Mouse (Mus musculus) MEL (cell line): Measurements from ENCODE around the gene Zbtb20. TPM values are rescaled to one million over a fixed set of nuclear protein-coding genes. Genes with fewer than 3 reads are reported as not detected.

ENCODE experiments used
- DNase-seq: peaks from one replicate; pipeline ENCODE4 v3.0.0; 2011; ENCODE audit warnings: low read depth, low spot score
- H3K27ac ChIP-seq: 2 replicates; pipeline ENCODE4 v1.5.1; 2012; ENCODE audit warnings: low read depth, mild to moderate bottlenecking, control low read depth, low read length, moderate library complexity; ENCODE audit not compliant: control insufficient read depth
- H3K27me3 ChIP-seq, 2 experiments: fragments of 150-350 bp in 1 of 2; sonication (generic) in 1 of 2; 2 replicates each; pipeline ENCODE4 v1.6.1; 2012; ENCODE audit warnings: low read length in 2 of 2, mild to moderate bottlenecking in 2 of 2, improper control_type of control experiment in 1 of 2, moderate library complexity in 1 of 2; ENCODE audit not compliant: insufficient read depth in 2 of 2, control insufficient read depth in 1 of 2
- H3K36me3 ChIP-seq, 2 experiments: 2 replicates each; pipeline ENCODE4 v1.6.1; 2012 to 2014; ENCODE audit warnings: low read length in 2 of 2, improper control_type of control experiment in 1 of 2, inconsistent platforms in 1 of 2, mild to moderate bottlenecking in 1 of 2; ENCODE audit not compliant: insufficient read depth in 2 of 2, control insufficient read depth in 1 of 2
- H3K4me1 ChIP-seq, 2 experiments: fragments of 150-350 bp in 1 of 2; sonication (generic) in 1 of 2; 2 replicates each; pipeline ENCODE4 v1.6.1; 2012; ENCODE audit warnings: low read length in 2 of 2, improper control_type of control experiment in 1 of 2, mild to moderate bottlenecking in 1 of 2; ENCODE audit not compliant: insufficient read depth in 2 of 2, control insufficient read depth in 1 of 2
- H3K4me3 ChIP-seq, 2 experiments: fragments of 150-350 bp in 1 of 2; sonication (generic) in 1 of 2; 2 replicates each; pipeline ENCODE4 v1.5.1; 2012; ENCODE audit warnings: low read depth in 2 of 2, low read length in 2 of 2, mild to moderate bottlenecking in 2 of 2, moderate library complexity in 2 of 2, control low read depth in 1 of 2, improper control_type of control experiment in 1 of 2; ENCODE audit not compliant: control insufficient read depth in 1 of 2, insufficient read depth in 1 of 2
- H3K79me2 ChIP-seq: 2 replicates; pipeline ENCODE4 v1.6.1; 2012; ENCODE audit warnings: mild to moderate bottlenecking, low read length, moderate library complexity; ENCODE audit not compliant: control insufficient read depth, poor library complexity, insufficient read depth
- H3K9ac ChIP-seq: 2 replicates; pipeline ENCODE4 v1.6.1; 2012; ENCODE audit warnings: low read depth, mild to moderate bottlenecking, control low read depth, low read length, moderate library complexity; ENCODE audit not compliant: control insufficient read depth, poor library complexity, severe bottlenecking
- H3K9me3 ChIP-seq: fragments of 150-350 bp; sonication (generic); replicated peaks from 2 replicates; pipeline ENCODE4 v1.6.1; 2012; ENCODE audit warnings: mild to moderate bottlenecking, low read length, improper control_type of control experiment, moderate library complexity; ENCODE audit not compliant: insufficient read depth
- BHLHE40 ChIP-seq: IDR thresholded peaks from 2 replicates; pipeline ENCODE4 v1.6.1; 2012; ENCODE audit warnings: low read depth, mild to moderate bottlenecking, inconsistent platforms, low read length, improper control_type of control experiment, borderline replicate concordance
- CHD2 ChIP-seq: IDR thresholded peaks from 2 replicates; pipeline ENCODE4 v1.6.1; 2011; ENCODE audit warnings: low read length, improper control_type of control experiment
- E2F4 ChIP-seq: IDR thresholded peaks from 2 replicates; pipeline ENCODE4 v1.6.1; 2011; ENCODE audit warnings: low read depth, low read length, improper control_type of control experiment, borderline replicate concordance
- EP300 ChIP-seq, 2 experiments: IDR thresholded peaks; 2 replicates each; pipeline ENCODE4 v1.6.1; 2011; ENCODE audit warnings: improper control_type of control experiment in 2 of 2, low read length in 2 of 2, low read depth in 1 of 2, mild to moderate bottlenecking in 1 of 2
- ETS1 ChIP-seq: IDR thresholded peaks from 2 replicates; pipeline ENCODE4 v1.6.1; 2012; ENCODE audit warnings: low read depth, mild to moderate bottlenecking, inconsistent platforms, low read length, improper control_type of control experiment, moderate library complexity
- GABPA ChIP-seq: IDR thresholded peaks from 2 replicates; pipeline ENCODE4 v1.6.1; 2012; ENCODE audit warnings: low read depth, mild to moderate bottlenecking, inconsistent platforms, low read length, improper control_type of control experiment, moderate library complexity
- KAT2A ChIP-seq: conservative IDR thresholded peaks from 2 replicates; pipeline ENCODE4 v1.6.1; 2012; ENCODE audit warnings: low read depth, low read length, improper control_type of control experiment, inconsistent platforms
- MAFK ChIP-seq: IDR thresholded peaks from 2 replicates; pipeline ENCODE4 v1.6.1; 2011; ENCODE audit warnings: low read depth, mild to moderate bottlenecking, low read length, improper control_type of control experiment, borderline replicate concordance
- MAX ChIP-seq: IDR thresholded peaks from 2 replicates; pipeline ENCODE4 v1.6.1; 2011; ENCODE audit warnings: low read length, improper control_type of control experiment
- MYB ChIP-seq: IDR thresholded peaks from 2 replicates; pipeline ENCODE4 v1.6.1; 2011; ENCODE audit warnings: mild to moderate bottlenecking, low read depth, low read length, improper control_type of control experiment
- NELFE ChIP-seq: IDR thresholded peaks from 2 replicates; pipeline ENCODE4 v1.6.1; 2011; ENCODE audit warnings: low read depth, low read length, improper control_type of control experiment
- SIN3A ChIP-seq: IDR thresholded peaks from 2 replicates; pipeline ENCODE4 v1.6.1; 2012; ENCODE audit warnings: low read length, improper control_type of control experiment, inconsistent platforms
- TAL1 ChIP-seq: IDR thresholded peaks from 2 replicates; pipeline ENCODE4 v1.6.1; 2012; ENCODE audit warnings: mild to moderate bottlenecking, inconsistent platforms, low read length, moderate library complexity, mixed read lengths
- TCF12 ChIP-seq: IDR thresholded peaks from 2 replicates; pipeline ENCODE4 v1.6.1; 2014; ENCODE audit warnings: low read depth, mild to moderate bottlenecking, inconsistent platforms, low read length, improper control_type of control experiment, moderate library complexity
- UBTF ChIP-seq: IDR thresholded peaks from 2 replicates; pipeline ENCODE4 v1.6.1; 2012; ENCODE audit warnings: low read depth, mild to moderate bottlenecking, inconsistent platforms, low read length, improper control_type of control experiment, moderate library complexity, borderline replicate concordance; ENCODE audit not compliant: insufficient read depth
- USF1 ChIP-seq: IDR thresholded peaks from 2 replicates; pipeline ENCODE4 v1.6.1; 2014; ENCODE audit warnings: low read depth, mild to moderate bottlenecking, inconsistent platforms, low read length, improper control_type of control experiment, moderate library complexity
- ZKSCAN1 ChIP-seq: IDR thresholded peaks from 2 replicates; pipeline ENCODE4 v1.6.1; 2012; ENCODE audit warnings: low read depth, mild to moderate bottlenecking, inconsistent platforms, low read length, improper control_type of control experiment, moderate library complexity
- ZMIZ1 ChIP-seq: IDR thresholded peaks from 2 replicates; pipeline ENCODE4 v1.6.1; 2012; ENCODE audit warnings: low read depth, mild to moderate bottlenecking, inconsistent platforms, low read length, improper control_type of control experiment, moderate library complexity
- ZNF384 ChIP-seq: IDR thresholded peaks from 2 replicates; pipeline ENCODE4 v1.6.1; 2012; ENCODE audit warnings: low read depth, mild to moderate bottlenecking, inconsistent platforms, low read length, improper control_type of control experiment
- polyA plus RNA-seq, 2 experiments: library from polyadenylated mRNA; stranded (reverse) in 1 of 2; unstranded in 1 of 2; fragments of >175 nt in 1 of 2; fragments of >200 nt in 1 of 2; gene quantifications; 2 replicates each; pipeline versions ENCODE4 v1.2.1 to v1.2.4; 2012; ENCODE audit warnings: low replicate concordance in 2 of 2, low read depth in 1 of 2; ENCODE audit not compliant: insufficient read length in 2 of 2, insufficient read depth in 1 of 2, missing spikeins in 1 of 2
- total RNA-seq: library from RNA; depleted of rRNA; stranded (reverse); fragments of 300-350 nt; gene quantifications from 2 replicates; pipeline ENCODE4 v1.2.3, GENCODE M21; 2012

The Zbtb20 gene
- total and polyA plus RNA-seq, 3 experiments: 0.17 to 0.27 TPM; not detected in 1

- no peak for DNase-seq
- H3K79me2 ChIP-seq: no peaks in the 10 kb centered on the region
- TF ChIP-seq MAX (no peak), TCF12 (no peak), KAT2A (no peak), ETS1 (no peak), ZMIZ1 (no peak), TAL1 (no peak), GABPA (no peak), USF1 (no peak), ZKSCAN1 (no peak), MAFK (no peak)
- TF ChIP-seq, all 39 proteins: peak for 0
- no peak overlapping the region for H3K4me3 ChIP-seq
- no peak overlapping the region for H3K27ac ChIP-seq
- H3K36me3 ChIP-seq: no peaks in the 10 kb centered on the region
- no peaks in the 10 kb centered on the region for H3K9me3 ChIP-seq
- no peak overlapping the region for H3K9ac ChIP-seq
- H3K4me1 ChIP-seq: no peaks in the 10 kb centered on the region
- no peaks in the 10 kb centered on the region for H3K27me3 ChIP-seq
Observed at GRCm38 (mm10) chr16:43046686-43047085, 171.0 kb downstream of the Zbtb20 start.

GRCm38 (mm10) chr16:43069666-43070295 is 194.1 kb downstream of the Zbtb20 start:
- Histone ChIP-seq H3K4me1 (no peaks in the 10 kb centered on the region), H3K9me3 (no peaks in the 10 kb centered on the region), H3K4me3 (no peak overlapping the region), H3K27me3 (no peaks in the 10 kb centered on the region), H3K27ac (no peak overlapping the region), H3K79me2 (no peaks in the 10 kb centered on the region), H3K36me3 (no peaks in the 10 kb centered on the region), H3K9ac (no peak overlapping the region)
- no peak for DNase-seq
- TF ChIP-seq ZNF384: no peak
- TF ChIP-seq MYB: no peak
- no peak for TF ChIP-seq NELFE
- no peak for TF ChIP-seq CHD2
- TF ChIP-seq TAL1: no peak
- TF ChIP-seq E2F4: no peak
- no peak for TF ChIP-seq SIN3A
- TF ChIP-seq EP300 (IDR thresholded peaks at IDR 0.05; ENCODE audit: low read depth in 1 of 2, low read length in 2 of 2): no peak
- no peak for TF ChIP-seq BHLHE40
- TF ChIP-seq UBTF: no peak
- TF ChIP-seq, all 39 proteins: peak for 0
